Mouse (Mus musculus): Measurements from ENCODE around the gene Gm3336. TPM values are rescaled to one million over a fixed set of nuclear protein-coding genes. Genes with fewer than 3 reads are reported as not detected.

Gene Gm3336
- polyA plus RNA-seq, 1 experiment from 2014 or later = 4.1 TPM

GRCm38 (mm10) chr8:70709794-70710193, 8.5 kb upstream of the Gm3336 start:
- H3K36me3 ChIP-seq (ENCODE audit: control insufficient read depth, insufficient read depth, low read length) = no peaks in the 10 kb centered on the region
- H3K4me2 ChIP-seq (ENCODE audit: low read depth, low read length) = no peak overlapping the region
- H3K27ac ChIP-seq (ENCODE audit: low read length) = no peak overlapping the region
- H3K27me3 ChIP-seq (replicated peaks; ENCODE audit: control insufficient read depth, insufficient read depth, low read length) = no peaks in the 10 kb centered on the region
- H3K9ac ChIP-seq (ENCODE audit: low read depth, low read length) = no peak overlapping the region
- no peak overlapping the region for H3K4me3 ChIP-seq (ENCODE audit: low read length)
- ATAC-seq = no peak
- H3K4me1 ChIP-seq (ENCODE audit: control insufficient read depth, insufficient read depth, low read length) = no peaks in the 10 kb centered on the region
- 92% methylated on average over 9 of the region's 9 CpGs for WGBS
- no peaks in the 10 kb centered on the region for H3K9me3 ChIP-seq (ENCODE audit: control insufficient read depth, low read length)

- Histone ChIP-seq H3K9me3 (ENCODE audit: control insufficient read depth, low read length) (no peaks in the 10 kb centered on the region), H3K4me1 (ENCODE audit: control insufficient read depth, insufficient read depth, low read length) (no peaks in the 10 kb centered on the region), H3K27ac (ENCODE audit: low read length) (no peak overlapping the region), H3K36me3 (ENCODE audit: control insufficient read depth, insufficient read depth, low read length) (no peaks in the 10 kb centered on the region), H3K9ac (ENCODE audit: low read depth, low read length) (no peak overlapping the region), H3K4me2 (ENCODE audit: low read depth, low read length) (no peak overlapping the region), H3K27me3 (replicated peaks; ENCODE audit: control insufficient read depth, insufficient read depth, low read length) (no peaks in the 10 kb centered on the region), H3K4me3 (ENCODE audit: low read length) (no peak overlapping the region)
- ATAC-seq = no peak
- 95% methylated on average over 1 of the region's 1 CpGs for WGBS
These were observed 8.0 kb upstream of the Gm3336 start for GRCm38 (mm10) chr8:70710296-70710695.

- no peaks in the 10 kb centered on the region for H3K9me3 ChIP-seq (ENCODE audit: control insufficient read depth, low read length)
- WGBS = 84% methylated on average over 11 of the region's 11 CpGs
- no peak for ATAC-seq
- H3K4me1 ChIP-seq (ENCODE audit: control insufficient read depth, insufficient read depth, low read length) = no peaks in the 10 kb centered on the region
- H3K27ac ChIP-seq (ENCODE audit: low read length) = no peak overlapping the region
- H3K27me3 ChIP-seq (replicated peaks; ENCODE audit: control insufficient read depth, insufficient read depth, low read length) = no peaks in the 10 kb centered on the region
- H3K4me2 ChIP-seq (ENCODE audit: low read depth, low read length) = no peak overlapping the region
- H3K9ac ChIP-seq (ENCODE audit: low read depth, low read length) = no peak overlapping the region
- no peak overlapping the region for H3K4me3 ChIP-seq (ENCODE audit: low read length)
- no peaks in the 10 kb centered on the region for H3K36me3 ChIP-seq (ENCODE audit: control insufficient read depth, insufficient read depth, low read length)
These were observed 7.3 kb upstream of the Gm3336 start for GRCm38 (mm10) chr8:70711041-70711440.

GRCm38 (mm10) chr8:70713991-70714390, 4.4 kb upstream of the Gm3336 start:
- H3K4me3 ChIP-seq (ENCODE audit: low read length) = no peak overlapping the region
- no peak for ATAC-seq
- no peak overlapping the region for H3K9ac ChIP-seq (ENCODE audit: low read depth, low read length)
- H3K9me3 ChIP-seq (ENCODE audit: control insufficient read depth, low read length) = no peaks in the 10 kb centered on the region
- no peak overlapping the region for H3K27ac ChIP-seq (ENCODE audit: low read length)
- no peaks in the 10 kb centered on the region for H3K27me3 ChIP-seq (replicated peaks; ENCODE audit: control insufficient read depth, insufficient read depth, low read length)
- H3K36me3 ChIP-seq (ENCODE audit: control insufficient read depth, insufficient read depth, low read length) = no peaks in the 10 kb centered on the region
- H3K4me1 ChIP-seq (ENCODE audit: control insufficient read depth, insufficient read depth, low read length) = no peaks in the 10 kb centered on the region
- H3K4me2 ChIP-seq (ENCODE audit: low read depth, low read length) = no peak overlapping the region
- 82% methylated on average over 7 of the region's 7 CpGs for WGBS

- Histone ChIP-seq H3K4me2 (ENCODE audit: low read depth, low read length) (no peak overlapping the region), H3K27me3 (replicated peaks; ENCODE audit: control insufficient read depth, insufficient read depth, low read length) (no peaks in the 10 kb centered on the region), H3K9ac (ENCODE audit: low read depth, low read length) (no peak overlapping the region), H3K9me3 (ENCODE audit: control insufficient read depth, low read length) (no peaks in the 10 kb centered on the region), H3K4me1 (ENCODE audit: control insufficient read depth, insufficient read depth, low read length) (no peaks in the 10 kb centered on the region), H3K4me3 (ENCODE audit: low read length) (no peak overlapping the region), H3K27ac (ENCODE audit: low read length) (no peak overlapping the region), H3K36me3 (ENCODE audit: control insufficient read depth, insufficient read depth, low read length) (no peaks in the 10 kb centered on the region)
- ATAC-seq = no peak
- 58% methylated on average over 2 of the region's 2 CpGs for WGBS
These were observed 3.3 kb upstream of the Gm3336 start for GRCm38 (mm10) chr8:70715086-70715485.

- Histone ChIP-seq H3K9me3 (ENCODE audit: control insufficient read depth, low read length) (no peaks in the 10 kb centered on the region), H3K9ac (ENCODE audit: low read depth, low read length) (no peak overlapping the region), H3K36me3 (ENCODE audit: control insufficient read depth, insufficient read depth, low read length) (no peaks in the 10 kb centered on the region), H3K27ac (ENCODE audit: low read length) (no peak overlapping the region), H3K4me3 (ENCODE audit: low read length) (no peak overlapping the region), H3K4me2 (ENCODE audit: low read depth, low read length) (no peak overlapping the region), H3K4me1 (ENCODE audit: control insufficient read depth, insufficient read depth, low read length) (no peaks in the 10 kb centered on the region), H3K27me3 (replicated peaks; ENCODE audit: control insufficient read depth, insufficient read depth, low read length) (no peaks in the 10 kb centered on the region)
- WGBS = 83% methylated on average over 40 of the region's 40 CpGs
- ATAC-seq = no peak
These were observed 1.6 kb upstream of the Gm3336 start for GRCm38 (mm10) chr8:70716521-70717400.

GRCm38 (mm10) chr8:70719796-70720270, 1.5 kb downstream of the Gm3336 start:
- no peaks in the 10 kb centered on the region for H3K36me3 ChIP-seq (ENCODE audit: control insufficient read depth, insufficient read depth, low read length)
- no peaks in the 10 kb centered on the region for H3K9me3 ChIP-seq (ENCODE audit: control insufficient read depth, low read length)
- no peaks in the 10 kb centered on the region for H3K27me3 ChIP-seq (replicated peaks; ENCODE audit: control insufficient read depth, insufficient read depth, low read length)
- ATAC-seq = peak; percentile 20
- peaks cover 12% of the 10 kb centered on the region for H3K4me1 ChIP-seq (ENCODE audit: control insufficient read depth, insufficient read depth, low read length)
- H3K4me2 ChIP-seq (ENCODE audit: low read depth, low read length) = no peak overlapping the region
- H3K27ac ChIP-seq (ENCODE audit: low read length) = peak overlapping the region; percentile 20; the same call in 1 of the 2 replicates
- 46% methylated on average over 9 of the region's 9 CpGs for WGBS
- no peak overlapping the region for H3K4me3 ChIP-seq (ENCODE audit: low read length)
- H3K9ac ChIP-seq (ENCODE audit: low read depth, low read length) = no peak overlapping the region

GRCm38 (mm10) chr8:70720739-70721138, 2.4 kb downstream of the Gm3336 start:
- ATAC-seq = no peak
- H3K36me3 ChIP-seq (ENCODE audit: control insufficient read depth, insufficient read depth, low read length) = no peaks in the 10 kb centered on the region
- H3K9ac ChIP-seq (ENCODE audit: low read depth, low read length) = no peak overlapping the region
- no peak overlapping the region for H3K27ac ChIP-seq (ENCODE audit: low read length)
- no peaks in the 10 kb centered on the region for H3K9me3 ChIP-seq (ENCODE audit: control insufficient read depth, low read length)
- peaks cover 12% of the 10 kb centered on the region for H3K4me1 ChIP-seq (ENCODE audit: control insufficient read depth, insufficient read depth, low read length)
- no peaks in the 10 kb centered on the region for H3K27me3 ChIP-seq (replicated peaks; ENCODE audit: control insufficient read depth, insufficient read depth, low read length)
- no peak overlapping the region for H3K4me3 ChIP-seq (ENCODE audit: low read length)
- WGBS = 6% methylated on average over 3 of the region's 3 CpGs
- no peak overlapping the region for H3K4me2 ChIP-seq (ENCODE audit: low read depth, low read length)

GRCm38 (mm10) chr8:70721601-70722000, 3.3 kb downstream of the Gm3336 start:
- no peaks in the 10 kb centered on the region for H3K9me3 ChIP-seq (ENCODE audit: control insufficient read depth, low read length)
- 0 out of 2 replicates have a peak, but pooled peaks cover 1% of the 10 kb centered on the region for H3K27me3 ChIP-seq (replicated peaks; ENCODE audit: control insufficient read depth, insufficient read depth, low read length)
- no peak overlapping the region for H3K4me3 ChIP-seq (ENCODE audit: low read length)
- H3K27ac ChIP-seq (ENCODE audit: low read length) = no peak overlapping the region
- 89% methylated on average over 8 of the region's 8 CpGs for WGBS
- H3K9ac ChIP-seq (ENCODE audit: low read depth, low read length) = 0 out of 2 replicates have a peak overlapping the region, but pooled peaks have one; percentile 19
- ATAC-seq = no peak
- no peak overlapping the region for H3K4me2 ChIP-seq (ENCODE audit: low read depth, low read length)
- peaks cover 12% of the 10 kb centered on the region for H3K4me1 ChIP-seq (ENCODE audit: control insufficient read depth, insufficient read depth, low read length)
- no peaks in the 10 kb centered on the region for H3K36me3 ChIP-seq (ENCODE audit: control insufficient read depth, insufficient read depth, low read length)
